Mouse (Mus musculus): ENCODE results near the gene Tex45.
A peak's percentile ranks its signal among the peaks of the same experiment; 100 is the strongest.

The Tex45 gene

GRCm38 (mm10) chr8:3470562-3470961, at the start of gene Tex45:
Gene Tex45, plus strand, starts transcription at chr8:3470862.
- DNase-seq = no peak

GRCm38 (mm10) chr8:3421507-3421906, 49.2 kb upstream of the Tex45 start:
- no peak for DNase-seq

GRCm38 (mm10) chr8:3425217-3425616, 45.4 kb upstream of the Tex45 start:
- DNase-seq = no peak

- DNase-seq = no peak
Observed at GRCm38 (mm10) chr8:3426211-3426610, 44.5 kb upstream of the Tex45 start.

- no peak for DNase-seq
Observed at GRCm38 (mm10) chr8:3428426-3428825, 42.2 kb upstream of the Tex45 start.

- no peak for DNase-seq
Observed at GRCm38 (mm10) chr8:3429966-3430365, 40.7 kb upstream of the Tex45 start.

- DNase-seq = no peak
Observed at GRCm38 (mm10) chr8:3431113-3431512, 39.5 kb upstream of the Tex45 start.

GRCm38 (mm10) chr8:3436492-3436891, 34.2 kb upstream of the Tex45 start:
- no peak for DNase-seq

GRCm38 (mm10) chr8:3439510-3439909, 31.2 kb upstream of the Tex45 start:
- no peak for DNase-seq

GRCm38 (mm10) chr8:3449226-3449625, 21.4 kb upstream of the Tex45 start:
- no peak for DNase-seq

- DNase-seq = no peak
Observed at GRCm38 (mm10) chr8:3450670-3451069, 20.0 kb upstream of the Tex45 start.

GRCm38 (mm10) chr8:3451992-3452391, 18.7 kb upstream of the Tex45 start:
- DNase-seq = no peak

GRCm38 (mm10) chr8:3463248-3463647, 7.4 kb upstream of the Tex45 start:
- DNase-seq = no peak

- peak in 1 of 2 experiments; percentile 23 for DNase-seq
Observed at GRCm38 (mm10) chr8:3464309-3464708, 6.4 kb upstream of the Tex45 start.

- peak; percentile 83 to 88 for DNase-seq
Observed at GRCm38 (mm10) chr8:3467006-3467885, 3.4 kb upstream of the Tex45 start, which contains the start of gene Pex11g. Gene Pex11g, minus strand, starts transcription at chr8:3467680.

- DNase-seq = no peak
Observed at GRCm38 (mm10) chr8:3467886-3468545, 2.6 kb upstream of the Tex45 start.

GRCm38 (mm10) chr8:3468838-3469237, 1.8 kb upstream of the Tex45 start:
- no peak for DNase-seq

GRCm38 (mm10) chr8:3475715-3476429, 5.2 kb downstream of the Tex45 start:
- no peak for DNase-seq

- DNase-seq = no peak
Observed at GRCm38 (mm10) chr8:3480221-3480785, 9.6 kb downstream of the Tex45 start.

- no peak for DNase-seq
Observed at GRCm38 (mm10) chr8:3481605-3482004, 10.9 kb downstream of the Tex45 start.

- no peak for DNase-seq
Observed at GRCm38 (mm10) chr8:3482240-3482740, 11.6 kb downstream of the Tex45 start.

GRCm38 (mm10) chr8:3483546-3483945, 12.9 kb downstream of the Tex45 start:
- DNase-seq = no peak

GRCm38 (mm10) chr8:3485192-3485591, 14.5 kb downstream of the Tex45 start:
- no peak for DNase-seq

Data from thymus, adult 18-20 months (tissue).